Mouse (Mus musculus) testis, adult 2 months (tissue): Measurements from ENCODE around the gene Lrrc28.

ENCODE experiments used
- CTCF ChIP-seq: fragments of 200-500 bp; IDR thresholded peaks from 2 replicates; pipeline ENCODE4 v1.5.1; 2012; ENCODE audit warnings: low read depth, mild to moderate bottlenecking, inconsistent platforms, low read length, moderate library complexity; ENCODE audit not compliant: control insufficient read depth, insufficient read depth, insufficient replicate concordance
- POLR2A ChIP-seq: fragments of 200-500 bp; IDR thresholded peaks from 2 replicates; pipeline ENCODE4 v1.6.1; 2012; ENCODE audit warnings: low read depth, mild to moderate bottlenecking, inconsistent platforms, low read length, moderate library complexity; ENCODE audit not compliant: control insufficient read depth

DNA sequence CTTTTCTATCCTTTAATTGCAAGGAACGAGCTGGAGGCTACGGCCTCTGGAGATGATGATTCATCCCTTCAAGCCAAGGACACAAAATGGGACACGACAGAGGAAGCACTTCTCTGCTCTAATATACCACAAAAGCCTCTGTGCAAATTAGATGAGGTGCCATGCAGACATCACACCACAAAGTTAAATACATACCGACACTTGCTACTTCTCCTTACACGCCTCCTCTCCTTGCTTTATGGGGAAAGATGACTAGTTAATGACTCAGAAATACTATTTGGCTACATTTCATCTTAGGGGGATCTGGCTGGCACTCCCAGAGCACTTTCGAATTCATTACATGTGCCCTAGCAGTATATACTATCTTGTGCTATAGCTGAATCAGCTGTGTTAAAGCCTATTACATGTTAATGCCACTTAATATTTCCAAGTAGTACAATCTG, 96.4 kb downstream of the Lrrc28 start:
- TF ChIP-seq CTCF, result no peak
- TF ChIP-seq POLR2A, result no peak
